Mouse (Mus musculus): Measurements from ENCODE around the gene Rabep2.
"Not testable (repeated sequence)": the region's sequence is repeated elsewhere in the genome, so short reads cannot be mapped to it uniquely, and the experiment has no call there.

Gene Rabep2

GRCm38 (mm10) chr7:126428631-126429502 lies at the start of gene Rabep2:
Rabep2 (plus strand) TSS chr7:126428759.
- peak; percentile 98 for DNase-seq (ENCODE audit: low spot score)

GRCm38 (mm10) chr7:126383565-126383964 lies 45.0 kb upstream of the Rabep2 start:
- DNase-seq (ENCODE audit: low spot score), result no peak

GRCm38 (mm10) chr7:126388185-126388584 lies 40.4 kb upstream of the Rabep2 start:
- no peak for DNase-seq (ENCODE audit: low spot score)

- not testable (repeated sequence) for DNase-seq (ENCODE audit: low spot score)
Measured at GRCm38 (mm10) chr7:126392086-126392884, 36.3 kb upstream of the Rabep2 start.

- peak; percentile 97 for DNase-seq (ENCODE audit: low spot score)
Measured at GRCm38 (mm10) chr7:126396298-126397119, 32.0 kb upstream of the Rabep2 start, which contains the start of gene Nfatc2ip. Nfatc2ip (minus strand) TSS chr7:126396737.

GRCm38 (mm10) chr7:126397221-126397620 lies 31.3 kb upstream of the Rabep2 start:
- DNase-seq (ENCODE audit: low spot score), result no peak

GRCm38 (mm10) chr7:126397822-126398221 lies 30.7 kb upstream of the Rabep2 start:
- DNase-seq (ENCODE audit: low spot score), result no peak

- peak; percentile 67 for DNase-seq (ENCODE audit: low spot score)
Measured at GRCm38 (mm10) chr7:126399548-126399947, 29.0 kb upstream of the Rabep2 start.

- not testable (repeated sequence) for DNase-seq (ENCODE audit: low spot score)
Measured at GRCm38 (mm10) chr7:126402518-126402917, 26.0 kb upstream of the Rabep2 start.

- no peak for DNase-seq (ENCODE audit: low spot score)
Measured at GRCm38 (mm10) chr7:126408686-126409085, 19.9 kb upstream of the Rabep2 start.

GRCm38 (mm10) chr7:126411061-126411460 lies 17.5 kb upstream of the Rabep2 start:
- DNase-seq (ENCODE audit: low spot score), result no peak

- DNase-seq (ENCODE audit: low spot score), result no peak
Measured at GRCm38 (mm10) chr7:126414725-126415124, 13.8 kb upstream of the Rabep2 start, which contains the start of gene Cd19. Cd19 (minus strand) TSS chr7:126414889.

- no peak for DNase-seq (ENCODE audit: low spot score)
Measured at GRCm38 (mm10) chr7:126416615-126417014, 11.9 kb upstream of the Rabep2 start.

- no peak for DNase-seq (ENCODE audit: low spot score)
Measured at GRCm38 (mm10) chr7:126417045-126417444, 11.5 kb upstream of the Rabep2 start.

- DNase-seq (ENCODE audit: low spot score), result no peak
Measured at GRCm38 (mm10) chr7:126417606-126418005, 11.0 kb upstream of the Rabep2 start.

- DNase-seq (ENCODE audit: low spot score), result no peak
Measured at GRCm38 (mm10) chr7:126418496-126418895, 10.1 kb upstream of the Rabep2 start.

GRCm38 (mm10) chr7:126421756-126422155 lies 6.8 kb upstream of the Rabep2 start:
- DNase-seq (ENCODE audit: low spot score), result no peak

GRCm38 (mm10) chr7:126424161-126424560 lies 4.4 kb upstream of the Rabep2 start:
- no peak for DNase-seq (ENCODE audit: low spot score)

GRCm38 (mm10) chr7:126427323-126427860 lies 1.2 kb upstream of the Rabep2 start:
- DNase-seq (ENCODE audit: low spot score), result no peak

- DNase-seq (ENCODE audit: low spot score), result no peak
Measured at GRCm38 (mm10) chr7:126428154-126428553, 405 bp upstream of the Rabep2 start.

GRCm38 (mm10) chr7:126429503-126429898 lies 942 bp downstream of the Rabep2 start:
- DNase-seq (ENCODE audit: low spot score), result no peak

- DNase-seq (ENCODE audit: low spot score), result no peak
Measured at GRCm38 (mm10) chr7:126430167-126430566, 1.6 kb downstream of the Rabep2 start.

Measured in ovary, postnatal 14 days (tissue).